19 mouse cellular contexts compared by ENCODE assay signal in the genomic region with DNA sequence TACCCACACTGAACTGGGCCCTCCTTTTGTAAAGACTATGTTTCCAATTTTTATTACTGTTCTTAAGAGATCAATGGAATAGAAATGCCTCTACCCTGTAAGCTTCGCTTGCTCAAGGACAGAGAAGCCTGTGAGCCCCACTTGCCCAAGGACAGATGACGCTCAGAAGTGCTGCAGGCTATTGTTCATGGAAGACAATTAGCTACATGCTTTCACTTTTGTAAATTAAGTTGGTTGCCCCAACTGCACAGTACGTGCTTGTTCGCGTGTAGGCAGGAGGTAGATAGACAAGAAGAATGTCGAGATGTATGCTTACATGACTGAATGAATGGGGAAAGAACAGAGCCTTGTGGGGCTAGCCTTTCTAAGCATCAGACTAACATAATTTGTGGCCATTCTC.
"Had no signal": no experiment of that assay in that cellular context is flagged by ENCODE, and none has a peak within 500 bp of the region (broad histone marks: within the 10 kb centered on the region; RNA-seq: fewer than 3 reads in every experiment).

No protein-coding gene starts in this region.

- H3K36me3 ChIP-seq: midbrain, embryonic 10.5 days; midbrain, embryonic 12.5 days; neural tube, embryonic 13.5 days; neural tube, embryonic 15.5 days had no signal

- H3K4me3 ChIP-seq: midbrain, embryonic 10.5 days; midbrain, embryonic 12.5 days; myocyte; neural tube, embryonic 13.5 days; neural tube, embryonic 15.5 days had no signal

- H3K27ac ChIP-seq: midbrain, embryonic 10.5 days; midbrain, embryonic 12.5 days; neural tube, embryonic 13.5 days; neural tube, embryonic 15.5 days had no signal

- ATAC-seq: midbrain, embryonic 16.5 days had no signal

- DNase-seq: lung, adult 18-20 months; lung, embryonic 14.5 days; lung, postnatal 10 days; lung, postnatal 4 days; midbrain, embryonic 14.5 days; retina, postnatal 1 day; right cerebral cortex, adult 18-20 months; right cerebral cortex, postnatal 25 days; right cerebral cortex, postnatal 4 days; spleen, adult 18-20 months; thymus, adult 18-20 months; thymus, postnatal 14 days; thymus, postnatal 36 days had no signal

- H3K9ac ChIP-seq: lung, embryonic 14.5 days; midbrain, embryonic 12.5 days; neural tube, embryonic 13.5 days; neural tube, embryonic 15.5 days had no signal

- H3K9me3 ChIP-seq: midbrain, embryonic 10.5 days; midbrain, embryonic 12.5 days; neural tube, embryonic 13.5 days; neural tube, embryonic 15.5 days had no signal

- H3K4me2 ChIP-seq: lung, embryonic 14.5 days; midbrain, embryonic 12.5 days; neural tube, embryonic 13.5 days; neural tube, embryonic 15.5 days had no signal
